Mouse (Mus musculus) myocyte (in vitro differentiated cells): Measurements from ENCODE around the gene Tenm2. TPM values are rescaled to one million over a fixed set of nuclear protein-coding genes. Genes with fewer than 3 reads are reported as not detected.

ENCODE experiments used
- H3K27me3 ChIP-seq: one replicate; pipeline ENCODE4 v1.6.1; 2011; ENCODE audit not compliant: control insufficient read depth, insufficient read depth, insufficient read length
- H3K36me3 ChIP-seq: one replicate; pipeline ENCODE4 v1.6.1; 2011; ENCODE audit not compliant: control insufficient read depth, insufficient read depth
- H3K4me2 ChIP-seq: one replicate; pipeline ENCODE4 v1.6.1; 2011; ENCODE audit warnings: low read depth, control low read depth
- H3K4me3 ChIP-seq: one replicate; pipeline ENCODE4 v1.5.1; 2011; ENCODE audit warnings: mild to moderate bottlenecking, control low read depth, moderate library complexity
- H3K79me2 ChIP-seq: one replicate; pipeline ENCODE4 v1.6.1; 2011; ENCODE audit not compliant: control insufficient read depth, insufficient read depth
- H3ac ChIP-seq: one replicate; pipeline ENCODE4 v1.6.1; 2011; ENCODE audit not compliant: control insufficient read depth, insufficient read length
- CEBPB ChIP-seq: IDR thresholded peaks from 2 replicates; pipeline ENCODE4 v1.6.1; 2011; ENCODE audit warnings: mild to moderate bottlenecking, moderate library complexity; ENCODE audit not compliant: poor library complexity, insufficient read depth, severe bottlenecking
- E2F4 ChIP-seq: IDR thresholded peaks from one replicate; pipeline ENCODE4 v1.6.1; 2011; ENCODE audit warnings: mild to moderate bottlenecking, control low read depth, moderate library complexity; ENCODE audit not compliant: insufficient read depth
- MAX ChIP-seq: IDR thresholded peaks from one replicate; pipeline ENCODE4 v1.6.1; 2011; ENCODE audit warnings: low read depth, mild to moderate bottlenecking, control low read depth
- MYOD1 ChIP-seq, 3 experiments: IDR thresholded peaks; one replicate each; pipeline ENCODE4 v1.6.1; 2011; ENCODE audit warnings: control low read depth in 2 of 3, low read depth in 2 of 3, mild to moderate bottlenecking in 2 of 3, moderate library complexity in 1 of 3; ENCODE audit not compliant: insufficient read length in 2 of 3, control insufficient read depth in 1 of 3
- MYOG ChIP-seq, 3 experiments: IDR thresholded peaks; one replicate each; pipeline ENCODE4 v1.6.1; 2011; ENCODE audit warnings: control low read depth in 2 of 3, low read depth in 2 of 3, mild to moderate bottlenecking in 2 of 3; ENCODE audit not compliant: insufficient read length in 2 of 3, control insufficient read depth in 1 of 3, insufficient read depth in 1 of 3
- POLR2A ChIP-seq: IDR thresholded peaks from one replicate; pipeline ENCODE4 v1.6.1; 2011; ENCODE audit warnings: low read depth, mild to moderate bottlenecking, control low read depth, moderate library complexity; ENCODE audit not compliant: insufficient read length
- POLR2AphosphoS2 ChIP-seq: IDR thresholded peaks from one replicate; pipeline ENCODE4 v1.6.1; 2011; ENCODE audit warnings: low read depth, control low read depth; ENCODE audit not compliant: insufficient read length
- REST ChIP-seq: IDR thresholded peaks from one replicate; pipeline ENCODE4 v1.6.1; 2011; ENCODE audit warnings: mild to moderate bottlenecking, control low read depth, moderate library complexity; ENCODE audit not compliant: insufficient read depth, insufficient read length
- SRF ChIP-seq: IDR thresholded peaks from one replicate; pipeline ENCODE4 v1.6.1; 2011; ENCODE audit warnings: low read depth; ENCODE audit not compliant: control insufficient read depth, insufficient read length
- TCF12 ChIP-seq: IDR thresholded peaks from one replicate; pipeline ENCODE4 v1.6.1; 2011; ENCODE audit warnings: mild to moderate bottlenecking, control low read depth; ENCODE audit not compliant: poor library complexity, insufficient read depth, severe bottlenecking
- TCF3 ChIP-seq: IDR thresholded peaks from one replicate; pipeline ENCODE4 v1.6.1; 2011; ENCODE audit warnings: low read depth, control low read depth; ENCODE audit not compliant: insufficient read length
- USF1 ChIP-seq: IDR thresholded peaks from one replicate; pipeline ENCODE4 v1.6.1; 2011; ENCODE audit warnings: low read depth, mild to moderate bottlenecking, control low read depth, moderate library complexity
- polyA plus RNA-seq: library from polyadenylated mRNA; unstranded; fragments of >200 nt; fragmentation: generic; extraction: Trizol; gene quantifications from one replicate; pipeline ENCODE4 v1.2.1, GENCODE M21; 2012; ENCODE audit warnings: missing spikeins

Gene Tenm2
- polyA plus RNA-seq, 1 experiment = 0.28 TPM

DNA sequence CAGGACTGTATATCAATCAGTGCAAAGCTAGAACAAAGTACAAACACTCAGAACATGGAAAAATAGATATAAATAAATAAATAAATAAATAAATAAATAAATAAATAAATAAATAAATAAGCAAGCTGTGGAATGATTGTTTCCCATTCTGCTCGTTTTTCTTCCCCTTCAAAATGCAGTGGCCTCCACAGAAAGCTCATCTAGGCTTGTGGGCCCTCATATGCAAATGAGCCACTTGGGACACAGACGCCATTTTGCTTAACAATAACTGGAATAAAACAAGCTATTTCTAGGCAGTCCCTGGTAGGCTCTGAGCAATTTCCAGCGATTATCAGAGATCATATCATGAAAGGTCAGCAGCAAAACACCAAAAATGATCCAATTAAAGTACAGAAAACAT lies 672.9 kb downstream of the Tenm2 start:
- no peak for TF ChIP-seq SRF
- TF ChIP-seq POLR2AphosphoS2 = no peak
- no peak for TF ChIP-seq POLR2A
- no peak for TF ChIP-seq MYOD1 (IDR thresholded peaks at IDR 0.05; ENCODE audit: control insufficient read depth in 1 of 3, insufficient read length in 2 of 3, low read depth in 2 of 3)
- TF ChIP-seq MYOG (IDR thresholded peaks at IDR 0.05; ENCODE audit: control insufficient read depth in 1 of 3, insufficient read depth in 1 of 3, insufficient read length in 2 of 3, low read depth in 2 of 3) = no peak
- TF ChIP-seq TCF3 = no peak
- no peak for TF ChIP-seq MAX
- TF ChIP-seq REST = no peak
- no peak for TF ChIP-seq CEBPB
- TF ChIP-seq TCF12 = no peak
- TF ChIP-seq USF1 = no peak
- TF ChIP-seq E2F4 = no peak
- Histone ChIP-seq H3K4me3 (no peak overlapping the region), H3ac (no peak overlapping the region)

GRCm38 (mm10) chr11:36560785-36561548 lies 674.8 kb downstream of the Tenm2 start:
- no peaks in the 10 kb centered on the region for H3K36me3 ChIP-seq
- H3K4me3 ChIP-seq = no peak overlapping the region
- no peak overlapping the region for H3K4me2 ChIP-seq
- TF ChIP-seq SRF (no peak), MYOG (IDR thresholded peaks at IDR 0.05; ENCODE audit: control insufficient read depth in 1 of 3, insufficient read depth in 1 of 3, insufficient read length in 2 of 3, low read depth in 2 of 3) (no peak), TCF12 (no peak), REST (no peak), USF1 (no peak), MAX (no peak), MYOD1 (IDR thresholded peaks at IDR 0.05; ENCODE audit: control insufficient read depth in 1 of 3, insufficient read length in 2 of 3, low read depth in 2 of 3) (no peak), E2F4 (no peak), TCF3 (no peak), POLR2A (no peak), POLR2AphosphoS2 (no peak), CEBPB (no peak)
- H3K79me2 ChIP-seq = no peaks in the 10 kb centered on the region
- H3K27me3 ChIP-seq = no peaks in the 10 kb centered on the region
- no peak overlapping the region for H3ac ChIP-seq

More for the DNA sequence above, 672.9 kb downstream of the Tenm2 start:
- no peaks in the 10 kb centered on the region for H3K79me2 ChIP-seq
- H3K27me3 ChIP-seq = no peaks in the 10 kb centered on the region
- no peaks in the 10 kb centered on the region for H3K36me3 ChIP-seq
- no peak overlapping the region for H3K4me2 ChIP-seq

DNA sequence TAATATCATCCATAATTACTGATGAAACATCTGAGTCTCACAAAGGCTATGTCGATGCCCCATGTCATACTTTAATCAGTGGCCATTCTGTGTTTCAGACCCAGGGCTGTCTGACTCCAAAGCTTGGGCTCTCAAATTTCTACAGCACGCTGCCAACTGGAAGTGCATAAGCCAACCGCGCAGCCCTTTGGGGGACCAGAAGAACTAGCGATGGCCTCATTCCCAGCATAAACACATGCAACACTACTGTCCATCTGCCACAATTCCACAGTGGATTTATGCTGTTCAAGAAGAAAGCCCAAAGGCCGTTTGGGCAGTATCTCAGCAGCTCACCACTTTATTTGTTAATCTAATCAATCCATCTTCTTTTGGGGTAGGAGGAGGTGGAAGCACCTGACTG lies 678.4 kb downstream of the Tenm2 start:
- no peaks in the 10 kb centered on the region for H3K36me3 ChIP-seq
- no peak overlapping the region for H3K4me2 ChIP-seq
- no peaks in the 10 kb centered on the region for H3K27me3 ChIP-seq
- TF ChIP-seq POLR2AphosphoS2 (no peak), USF1 (no peak), MYOG (IDR thresholded peaks at IDR 0.05; ENCODE audit: control insufficient read depth in 1 of 3, insufficient read depth in 1 of 3, insufficient read length in 2 of 3, low read depth in 2 of 3) (no peak), SRF (no peak), TCF3 (no peak), E2F4 (no peak), TCF12 (no peak), REST (no peak), CEBPB (no peak), MAX (no peak), MYOD1 (IDR thresholded peaks at IDR 0.05; ENCODE audit: control insufficient read depth in 1 of 3, insufficient read length in 2 of 3, low read depth in 2 of 3) (no peak), POLR2A (no peak)
- no peak overlapping the region for H3K4me3 ChIP-seq
- no peak overlapping the region for H3ac ChIP-seq
- no peaks in the 10 kb centered on the region for H3K79me2 ChIP-seq

- Histone ChIP-seq H3K27me3 (no peaks in the 10 kb centered on the region), H3K4me2 (no peak overlapping the region), H3K79me2 (no peaks in the 10 kb centered on the region), H3ac (no peak overlapping the region), H3K4me3 (no peak overlapping the region), H3K36me3 (no peaks in the 10 kb centered on the region)
- no peak for TF ChIP-seq MYOG (IDR thresholded peaks at IDR 0.05; ENCODE audit: control insufficient read depth in 1 of 3, insufficient read depth in 1 of 3, insufficient read length in 2 of 3, low read depth in 2 of 3)
- TF ChIP-seq SRF = no peak
- TF ChIP-seq MAX = no peak
- TF ChIP-seq POLR2AphosphoS2 = no peak
- TF ChIP-seq MYOD1 (IDR thresholded peaks at IDR 0.05; ENCODE audit: control insufficient read depth in 1 of 3, insufficient read length in 2 of 3, low read depth in 2 of 3) = no peak
- TF ChIP-seq CEBPB = no peak
- no peak for TF ChIP-seq TCF12
- TF ChIP-seq POLR2A = no peak
- no peak for TF ChIP-seq E2F4
- TF ChIP-seq USF1 = no peak
- TF ChIP-seq REST = no peak
- no peak for TF ChIP-seq TCF3
Measured at GRCm38 (mm10) chr11:36553286-36553685, 682.5 kb downstream of the Tenm2 start.
